Mouse (Mus musculus) midbrain, embryonic 11.5 days (tissue): ENCODE data around the gene Stk39. TPM values are rescaled to one million over a fixed set of nuclear protein-coding genes. Genes with fewer than 3 reads are reported as not detected.
A peak's percentile ranks its signal among the peaks of the same experiment; 100 is the strongest.

Source experiments
- ATAC-seq: fragments of 200-750 bp; cut with Nextera tagmentation; 2 replicates; pipeline ENCODE4 v1.8.0; 2017; ENCODE audit warnings: moderate TSS enrichment, moderate library complexity; ENCODE audit not compliant: low FRiP score
- DNase-seq: peaks from one replicate; pipeline ENCODE4 v3.0.0; 2015; ENCODE audit warnings: low spot score; ENCODE audit errors: missing footprints
- H3K27ac ChIP-seq: fragments of 300-500 bp; sonication (generic); 2 replicates; pipeline ENCODE4 v1.5.1; 2014; ENCODE audit warnings: low read depth, low read length
- H3K27me3 ChIP-seq: fragments of 300-500 bp; sonication (generic); 2 replicates; pipeline ENCODE4 v1.6.1; 2014; ENCODE audit warnings: mild to moderate bottlenecking, low read length, moderate library complexity, mixed read lengths; ENCODE audit not compliant: control insufficient read depth, insufficient read depth
- H3K36me3 ChIP-seq: fragments of 300-500 bp; sonication (generic); 2 replicates; pipeline ENCODE4 v1.6.1; 2014; ENCODE audit warnings: mild to moderate bottlenecking, low read length, moderate library complexity, mixed read lengths; ENCODE audit not compliant: control insufficient read depth, insufficient read depth
- H3K4me1 ChIP-seq: fragments of 300-500 bp; sonication (generic); 2 replicates; pipeline ENCODE4 v1.6.1; 2014; ENCODE audit warnings: low read length; ENCODE audit not compliant: control insufficient read depth, insufficient read depth
- H3K4me2 ChIP-seq: fragments of 300-500 bp; sonication (generic); 2 replicates; pipeline ENCODE4 v1.6.1; 2014; ENCODE audit warnings: mild to moderate bottlenecking, moderate library complexity
- H3K4me3 ChIP-seq: fragments of 300-500 bp; sonication (generic); 2 replicates; pipeline ENCODE4 v1.5.1; 2014; ENCODE audit warnings: low read depth, low read length
- H3K9ac ChIP-seq: fragments of 300-500 bp; sonication (generic); 2 replicates; pipeline ENCODE4 v1.6.1; 2014; ENCODE audit warnings: low read length
- H3K9me3 ChIP-seq: fragments of 300-500 bp; sonication (generic); 2 replicates; pipeline ENCODE4 v1.6.1; 2016; ENCODE audit warnings: low read length; ENCODE audit not compliant: control insufficient read depth
- WGBS: fragments of 180-500 bp; shearing (Covaris S2); extraction: QIAGEN DNeasy Blood & Tissue Kit; methylation state at CpG from one replicate; pipeline ENCODE4 v1.1.7; 2014; 5-methylcytosine and 5-hydroxymethylcytosine counted together
- polyA plus RNA-seq: library from polyadenylated mRNA; unstranded; fragments of >200 nt; fragmentation: Nextera tagmentation; extraction: Ambion mirVana; gene quantifications from 2 replicates; pipeline ENCODE4 v1.2.1, GENCODE M21; 2014

Stk39 gene
- polyA plus RNA-seq, 1 experiment from 2014 or later, result 52.5 TPM

GRCm38 (mm10) chr2:68442113-68442717 lies 29.9 kb downstream of the Stk39 start:
- no peak for DNase-seq
- no peak overlapping the region for H3K4me2 ChIP-seq
- H3K9ac ChIP-seq, result no peak overlapping the region
- WGBS, result 61% methylated on average over 5 of the region's 5 CpGs
- 0 out of 2 replicates have a peak, but pooled peaks have one; percentile 54 for ATAC-seq
- no peaks in the 10 kb centered on the region for H3K36me3 ChIP-seq
- no peaks in the 10 kb centered on the region for H3K9me3 ChIP-seq
- H3K27me3 ChIP-seq, result no peaks in the 10 kb centered on the region
- no peak overlapping the region for H3K4me3 ChIP-seq
- H3K4me1 ChIP-seq, result peaks cover 6% of the 10 kb centered on the region
- no peak overlapping the region for H3K27ac ChIP-seq

DNA sequence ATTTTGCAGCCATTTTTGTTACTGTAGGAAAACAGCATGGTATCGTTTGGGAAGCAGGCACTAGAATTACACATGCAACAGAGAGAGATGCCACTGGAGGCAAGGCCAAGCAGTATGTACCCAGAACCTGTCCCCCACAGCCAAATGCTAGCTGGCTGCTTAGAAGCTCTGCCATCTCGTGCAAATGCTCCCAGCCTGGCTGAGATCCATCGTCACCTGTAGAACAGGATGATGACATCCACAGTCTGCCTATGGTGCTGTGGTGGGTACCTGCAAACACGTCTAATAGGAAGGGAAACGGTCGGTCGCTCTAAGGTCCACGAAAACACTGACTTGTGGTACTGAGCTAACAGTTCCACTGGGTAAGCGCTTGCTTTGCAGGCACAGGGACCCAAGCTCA lies 32.5 kb downstream of the Stk39 start:
- Histone ChIP-seq H3K27me3 (no peaks in the 10 kb centered on the region), H3K4me1 (peaks cover 23% of the 10 kb centered on the region), H3K4me3 (no peak overlapping the region), H3K9ac (no peak overlapping the region), H3K36me3 (no peaks in the 10 kb centered on the region), H3K27ac (no peak overlapping the region), H3K9me3 (no peaks in the 10 kb centered on the region), H3K4me2 (no peak overlapping the region)
- WGBS, result 95% methylated on average over 9 of the region's 9 CpGs
- ATAC-seq (no peak), DNase-seq (peak; percentile 72)

DNA sequence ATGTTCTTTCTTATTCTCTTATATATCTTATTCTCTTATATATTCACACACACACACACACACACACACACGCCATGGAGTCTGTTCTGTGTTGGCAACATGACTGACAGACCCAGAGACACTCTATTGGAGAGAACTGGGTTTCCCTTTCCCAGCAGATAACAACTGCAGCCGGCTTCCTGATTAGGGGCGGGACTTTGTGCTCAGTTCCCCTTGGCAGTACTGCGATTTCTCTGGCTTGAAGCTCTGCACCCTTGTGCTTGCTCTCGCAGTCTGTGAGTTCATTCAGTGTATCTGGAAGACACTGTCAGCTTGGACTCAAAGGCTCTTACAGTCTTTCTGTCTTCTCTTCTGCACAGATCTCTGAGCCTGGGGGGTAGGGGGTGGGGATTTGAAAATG lies 34.1 kb downstream of the Stk39 start:
- DNase-seq (peak; percentile 56), ATAC-seq (no peak)
- Histone ChIP-seq H3K4me2 (no peak overlapping the region), H3K27ac (no peak overlapping the region), H3K4me1 (peaks cover 23% of the 10 kb centered on the region), H3K27me3 (no peaks in the 10 kb centered on the region), H3K36me3 (no peaks in the 10 kb centered on the region), H3K9ac (no peak overlapping the region), H3K4me3 (no peak overlapping the region), H3K9me3 (no peaks in the 10 kb centered on the region)
- WGBS, result 83% methylated on average over 5 of the region's 5 CpGs

DNA sequence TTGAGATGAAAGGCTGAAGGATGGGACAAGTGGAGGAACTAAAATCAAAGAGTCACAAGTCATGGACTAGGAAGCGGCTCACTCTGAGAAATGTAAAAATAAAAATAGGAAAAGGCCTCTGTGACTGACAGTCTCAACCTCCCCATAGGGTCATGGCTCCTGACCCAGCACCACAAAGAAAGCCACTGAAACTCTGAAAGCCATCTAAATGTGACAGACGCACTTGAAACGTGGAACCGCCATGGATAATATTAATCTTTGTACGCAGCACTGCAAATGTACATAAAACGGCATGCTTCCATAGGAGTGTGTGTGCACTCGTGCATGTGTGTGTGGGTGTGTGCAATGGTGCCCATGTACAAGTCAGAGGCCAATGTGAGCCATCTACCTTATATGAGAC lies 34.9 kb downstream of the Stk39 start:
- ATAC-seq (no peak), DNase-seq (peak; percentile 82)
- Histone ChIP-seq H3K36me3 (no peaks in the 10 kb centered on the region), H3K9ac (no peak overlapping the region), H3K4me1 (peaks cover 20% of the 10 kb centered on the region), H3K9me3 (no peaks in the 10 kb centered on the region), H3K4me2 (no peak overlapping the region), H3K27ac (no peak overlapping the region), H3K4me3 (no peak overlapping the region), H3K27me3 (no peaks in the 10 kb centered on the region)
- WGBS, result 91% methylated on average over 7 of the region's 7 CpGs

GRCm38 (mm10) chr2:68436305-68436704 lies 35.8 kb downstream of the Stk39 start:
- peak; percentile 84 for DNase-seq
- Histone ChIP-seq H3K9ac (no peak overlapping the region), H3K4me1 (peaks cover 17% of the 10 kb centered on the region), H3K9me3 (no peaks in the 10 kb centered on the region), H3K4me2 (no peak overlapping the region), H3K36me3 (no peaks in the 10 kb centered on the region), H3K27me3 (no peaks in the 10 kb centered on the region), H3K27ac (no peak overlapping the region), H3K4me3 (no peak overlapping the region)
- ATAC-seq, result no peak
- WGBS, result 56% methylated on average over 10 of the region's 10 CpGs

DNA sequence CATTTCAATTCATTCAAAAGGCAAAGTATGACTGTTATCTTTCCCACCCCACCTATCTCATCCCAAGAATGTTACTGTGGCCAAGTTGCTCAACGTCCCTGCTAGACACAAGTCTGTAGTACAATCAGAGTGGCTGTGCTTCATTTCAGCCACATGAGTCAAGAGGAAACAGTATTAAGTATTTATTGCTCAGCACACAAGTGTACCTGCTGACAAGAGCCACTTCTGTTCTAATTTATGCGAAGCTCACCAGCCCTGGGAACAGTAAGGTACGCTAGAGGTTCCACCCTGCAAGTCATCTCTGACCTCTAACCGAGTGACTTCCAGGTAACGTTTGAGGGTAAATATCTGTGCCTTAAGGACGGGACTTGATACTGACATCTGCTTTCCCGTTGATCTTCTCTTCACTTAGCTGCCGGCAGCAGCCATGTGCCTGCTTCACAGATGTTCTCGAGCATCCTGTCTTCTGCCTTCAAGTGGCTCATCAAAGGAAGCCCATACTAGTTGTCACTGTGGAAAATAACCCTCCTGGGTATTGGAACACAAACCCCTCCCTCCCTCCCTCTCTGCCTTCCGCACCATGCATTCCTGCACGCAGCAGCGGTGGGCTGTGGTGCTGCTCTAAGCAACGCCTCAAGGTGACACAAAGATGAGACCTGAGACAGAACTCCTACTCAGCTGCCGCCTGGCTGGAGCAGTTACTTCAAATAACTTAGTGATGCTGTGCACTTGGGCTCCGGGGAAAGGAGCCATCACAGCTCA lies 36.4 kb downstream of the Stk39 start:
- peak; percentile 39; the same call in 1 of the 2 replicates for ATAC-seq
- 37% methylated on average over 15 of the region's 15 CpGs for WGBS
- no peak overlapping the region for H3K27ac ChIP-seq
- no peak overlapping the region for H3K4me2 ChIP-seq
- H3K27me3 ChIP-seq, result no peaks in the 10 kb centered on the region
- H3K4me1 ChIP-seq, result peaks cover 17% of the 10 kb centered on the region
- H3K36me3 ChIP-seq, result no peaks in the 10 kb centered on the region
- DNase-seq, result peak; percentile 84
- no peak overlapping the region for H3K4me3 ChIP-seq
- H3K9ac ChIP-seq, result no peak overlapping the region
- no peaks in the 10 kb centered on the region for H3K9me3 ChIP-seq

DNA sequence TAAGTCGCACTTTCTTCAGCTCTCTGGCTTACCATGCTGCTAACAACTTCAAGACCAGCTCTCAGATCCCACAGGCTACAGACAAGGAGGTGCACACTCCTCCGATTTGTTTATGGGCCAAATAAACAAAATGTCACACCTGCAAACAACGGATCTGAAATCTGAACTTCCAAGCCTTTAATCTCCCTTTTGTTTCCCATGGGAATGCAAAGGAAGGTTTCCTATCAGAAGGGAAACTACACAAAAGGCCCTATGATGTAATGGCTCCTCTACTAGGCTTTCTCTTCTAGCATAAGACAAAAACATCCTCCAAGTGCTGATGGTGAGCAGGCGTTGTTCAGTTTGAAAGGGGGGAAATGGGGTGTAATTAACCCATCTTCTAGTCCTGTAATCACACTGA lies 37.1 kb downstream of the Stk39 start:
- no peak overlapping the region for H3K27ac ChIP-seq
- ATAC-seq (no peak), DNase-seq (peak; percentile 79)
- no peaks in the 10 kb centered on the region for H3K27me3 ChIP-seq
- no peaks in the 10 kb centered on the region for H3K36me3 ChIP-seq
- no peak overlapping the region for H3K9ac ChIP-seq
- H3K9me3 ChIP-seq, result no peaks in the 10 kb centered on the region
- 25% methylated on average over 4 of the region's 4 CpGs for WGBS
- H3K4me1 ChIP-seq, result peaks cover 17% of the 10 kb centered on the region
- H3K4me3 ChIP-seq, result no peak overlapping the region
- H3K4me2 ChIP-seq, result no peak overlapping the region

- 45% methylated on average over 5 of the region's 5 CpGs for WGBS
- no peak for ATAC-seq
- Histone ChIP-seq H3K4me1 (peaks cover 17% of the 10 kb centered on the region), H3K4me3 (no peak overlapping the region), H3K36me3 (no peaks in the 10 kb centered on the region), H3K9ac (no peak overlapping the region), H3K4me2 (no peak overlapping the region), H3K27ac (no peak overlapping the region), H3K27me3 (no peaks in the 10 kb centered on the region), H3K9me3 (no peaks in the 10 kb centered on the region)
- peak; percentile 81 for DNase-seq
Measured at GRCm38 (mm10) chr2:68434576-68434975, 37.5 kb downstream of the Stk39 start.

- Histone ChIP-seq H3K9ac (no peak overlapping the region), H3K27ac (no peak overlapping the region), H3K4me2 (no peak overlapping the region), H3K4me3 (no peak overlapping the region), H3K36me3 (no peaks in the 10 kb centered on the region), H3K27me3 (no peaks in the 10 kb centered on the region), H3K9me3 (no peaks in the 10 kb centered on the region), H3K4me1 (peaks cover 17% of the 10 kb centered on the region)
- WGBS, result 82% methylated on average over 9 of the region's 9 CpGs
- DNase-seq (peak; percentile 70), ATAC-seq (no peak)
Measured at GRCm38 (mm10) chr2:68433736-68434312, 38.2 kb downstream of the Stk39 start.
